Mouse (Mus musculus) cerebellum, adult 2 months (tissue): ENCODE data around the gene Parpbp. TPM values are rescaled to one million over a fixed set of nuclear protein-coding genes. Genes with fewer than 3 reads are reported as not detected.

Experiments used
- DNase-seq, 2 experiments: peaks; one replicate each; pipeline ENCODE4 v3.0.0; 2021
- H3K27ac ChIP-seq: fragments of 200-500 bp; 2 replicates; pipeline ENCODE4 v1.5.1; 2012; ENCODE audit warnings: low read length, control low read depth, inconsistent platforms; ENCODE audit not compliant: insufficient read depth
- H3K27me3 ChIP-seq: fragments of 200-500 bp; 2 replicates; pipeline ENCODE4 v1.6.1; 2012; ENCODE audit warnings: inconsistent platforms, mild to moderate bottlenecking, low read length, moderate library complexity; ENCODE audit not compliant: control insufficient read depth, insufficient read depth
- H3K4me1 ChIP-seq: fragments of 200-500 bp; 2 replicates; pipeline ENCODE4 v1.6.1; 2011; ENCODE audit warnings: low read length; ENCODE audit not compliant: control insufficient read depth, insufficient read depth
- H3K4me3 ChIP-seq: fragments of 200-500 bp; replicated peaks from 2 replicates; pipeline ENCODE3; 2011; ENCODE audit warnings: mild to moderate bottlenecking, low read depth, low read length, control low read depth; ENCODE audit not compliant: insufficient read depth
- CTCF ChIP-seq: fragments of 200-500 bp; IDR thresholded peaks from 2 replicates; pipeline ENCODE4 v1.5.1; 2011; ENCODE audit warnings: low read depth, mild to moderate bottlenecking, control low read depth, low read length, moderate library complexity, borderline replicate concordance; ENCODE audit not compliant: insufficient read depth
- POLR2A ChIP-seq: fragments of 200-500 bp; IDR thresholded peaks from 2 replicates; pipeline ENCODE4 v1.6.1; 2011; ENCODE audit warnings: low read length, control low read depth, borderline replicate concordance; ENCODE audit not compliant: insufficient read depth
- WGBS: fragments of 180-500 bp; shearing (Covaris S2); methylation state at CpG from one replicate; pipeline ENCODE4 v1.1.7; 2018; 5-methylcytosine and 5-hydroxymethylcytosine counted together
- polyA plus RNA-seq: library from polyadenylated mRNA; depleted of rRNA; stranded (reverse); fragments of >200 nt; gene quantifications from 2 replicates; pipeline ENCODE4 v1.2.3, GENCODE M21; 2012; rRNA removed

Parpbp gene
- polyA plus RNA-seq, 1 experiment: 0.67 TPM

- peak in 1 of 2 experiments; percentile 8 for DNase-seq
- TF ChIP-seq CTCF (no peak), POLR2A (no peak)
- no peak overlapping the region for H3K27ac ChIP-seq
- peaks cover 2% of the 10 kb centered on the region; the same call in 1 of the 2 replicates for H3K4me1 ChIP-seq
- 35% methylated on average over 14 of the region's 14 CpGs for WGBS
- no peak overlapping the region for H3K4me3 ChIP-seq
- H3K27me3 ChIP-seq: no peaks in the 10 kb centered on the region
Measured at GRCm38 (mm10) chr10:88056950-88057649, 89.6 kb downstream of the Parpbp start.

DNA sequence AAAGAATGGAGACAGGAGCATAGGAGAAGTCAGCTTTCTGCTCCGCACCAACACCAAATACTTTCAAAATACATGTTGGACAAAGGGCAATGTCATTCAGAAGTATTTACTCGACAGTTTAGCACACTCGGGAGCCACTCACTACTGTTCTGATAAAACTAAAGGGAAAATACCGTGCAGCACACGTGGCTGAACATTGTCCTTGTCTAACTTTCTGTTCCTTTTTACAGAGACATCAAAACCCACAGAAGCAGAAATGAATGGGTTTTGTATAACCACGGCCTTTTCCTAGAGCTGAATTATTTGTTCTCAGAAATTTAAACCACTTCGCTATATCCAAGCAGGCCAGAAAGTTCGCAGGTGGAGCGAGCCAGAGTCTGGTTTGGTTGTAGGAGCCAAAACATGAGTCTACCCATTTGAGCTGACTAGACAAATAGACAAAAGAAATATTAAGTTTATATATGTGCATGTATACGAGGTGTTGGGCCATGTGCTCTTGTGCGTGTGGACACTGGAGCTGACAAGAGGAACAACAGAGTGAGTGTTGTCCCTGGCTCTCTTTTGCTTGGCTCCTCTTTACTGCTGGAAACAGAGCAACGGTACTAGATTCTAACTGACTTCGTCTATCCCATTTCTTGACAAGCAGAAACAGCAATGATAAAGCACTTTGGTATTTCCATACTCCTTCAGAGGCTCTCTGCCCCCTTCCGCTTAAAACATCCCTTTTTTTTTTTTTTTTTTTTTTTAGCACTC is 92.3 kb downstream of the Parpbp start:
- Histone ChIP-seq H3K4me3 (no peak overlapping the region), H3K27me3 (no peaks in the 10 kb centered on the region), H3K27ac (no peak overlapping the region), H3K4me1 (peaks cover 2% of the 10 kb centered on the region; the same call in 1 of the 2 replicates)
- no peak for DNase-seq
- WGBS: 84% methylated on average over 14 of the region's 14 CpGs
- TF ChIP-seq POLR2A (no peak), CTCF (no peak)

DNA sequence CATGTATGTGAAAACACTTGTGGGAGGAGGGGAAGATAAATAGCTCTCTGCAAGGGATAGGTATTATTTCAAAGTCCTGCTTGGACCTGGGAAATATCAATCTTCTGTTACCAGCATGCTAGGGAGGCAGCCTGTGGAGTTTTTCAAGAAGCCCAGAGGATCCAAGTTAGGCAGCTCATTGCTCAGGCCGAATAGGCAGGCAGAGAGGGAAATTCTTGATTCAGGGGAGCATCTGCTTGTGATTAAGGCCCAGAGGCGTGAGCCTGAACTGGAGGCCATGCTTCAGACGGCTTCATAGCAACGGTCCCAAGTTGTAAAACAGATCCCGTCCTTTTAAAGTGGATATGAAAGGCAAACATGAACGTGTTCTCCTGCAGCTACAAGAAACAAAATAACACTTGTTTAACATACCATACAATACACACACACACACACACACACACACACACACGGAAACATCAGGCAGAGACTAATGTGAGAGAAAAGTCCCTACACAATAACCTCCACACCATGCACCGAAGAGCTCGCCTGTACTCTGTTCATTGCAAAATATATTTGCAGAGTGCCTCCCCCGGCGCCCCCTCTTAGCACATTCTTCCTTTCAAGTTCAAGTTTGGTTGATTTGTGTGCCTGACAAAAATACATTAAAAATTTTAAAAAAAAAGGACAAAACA is 100.5 kb downstream of the Parpbp start:
- no peak overlapping the region for H3K4me3 ChIP-seq
- DNase-seq: no peak
- WGBS: 68% methylated on average over 11 of the region's 11 CpGs
- H3K27ac ChIP-seq: no peak overlapping the region
- TF ChIP-seq CTCF (no peak), POLR2A (no peak)
- no peaks in the 10 kb centered on the region for H3K4me1 ChIP-seq
- no peaks in the 10 kb centered on the region for H3K27me3 ChIP-seq

GRCm38 (mm10) chr10:88044297-88044696 is 102.4 kb downstream of the Parpbp start:
- TF ChIP-seq POLR2A (no peak), CTCF (no peak)
- 89% methylated on average over 4 of the region's 4 CpGs for WGBS
- Histone ChIP-seq H3K4me3 (no peak overlapping the region), H3K4me1 (no peaks in the 10 kb centered on the region), H3K27ac (no peak overlapping the region), H3K27me3 (no peaks in the 10 kb centered on the region)
- no peak for DNase-seq

Other genes starting within 250 kb of the Parpbp start
- gene Pmch, start 55.9 kb downstream of the Parpbp start, polyA plus RNA-seq: 0.36 and 0.41 TPM in 2 replicates
- 6.7 and 7.5 TPM in 2 replicates for gene Nup37, start 51 bp upstream of the Parpbp start, polyA plus RNA-seq
- 22.0 and 23.7 TPM in 2 replicates for gene Washc3, start 54.2 kb upstream of the Parpbp start, polyA plus RNA-seq
- 0.43 and 0.80 TPM in 2 replicates for gene Dram1, start 232.1 kb upstream of the Parpbp start, polyA plus RNA-seq
- gene Gnptab, start 232.2 kb upstream of the Parpbp start, polyA plus RNA-seq: 38.8 and 41.2 TPM in 2 replicates